Mouse (Mus musculus): ENCODE results near the gene Gjc2.

- TF ChIP-seq CTCF (IDR thresholded peaks at IDR 0.05; ENCODE audit: control insufficient read depth, insufficient read depth, insufficient replicate concordance, low read depth, low read length): no peak; the same call in 1 of the 2 replicates
- no peak for TF ChIP-seq POLR2A (IDR thresholded peaks at IDR 0.05; ENCODE audit: control insufficient read depth, low read depth, low read length)
Measured at GRCm38 (mm10) chr11:59219064-59219463, 36.1 kb upstream of the Gjc2 start.

Data from testis, adult 2 months (tissue).